Mouse (Mus musculus) midbrain, embryonic 15.5 days (tissue): ENCODE results near the gene Ppme1. TPM values are rescaled to one million over a fixed set of nuclear protein-coding genes. Genes with fewer than 3 reads are reported as not detected.

Experiments
- ATAC-seq: fragments of 200-750 bp; cut with Nextera tagmentation; replicated peaks from 2 replicates; pipeline ENCODE4 v1.8.0; 2017; ENCODE audit warnings: moderate TSS enrichment
- H3K27ac ChIP-seq: fragments of 300-500 bp; sonication (generic); 2 replicates; pipeline ENCODE4 v1.5.1; 2015; ENCODE audit warnings: mild to moderate bottlenecking, inconsistent platforms
- H3K27me3 ChIP-seq: fragments of 300-500 bp; sonication (generic); replicated peaks from 2 replicates; pipeline ENCODE4 v1.6.1; 2015; ENCODE audit warnings: inconsistent platforms
- H3K36me3 ChIP-seq: fragments of 300-500 bp; sonication (generic); replicated peaks from 2 replicates; pipeline ENCODE4 v1.6.1; 2015; ENCODE audit warnings: inconsistent platforms
- H3K4me1 ChIP-seq: fragments of 300-500 bp; sonication (generic); 2 replicates; pipeline ENCODE4 v1.6.1; 2015; ENCODE audit warnings: inconsistent platforms
- H3K4me2 ChIP-seq: fragments of 300-500 bp; sonication (generic); 2 replicates; pipeline ENCODE4 v1.6.1; 2015; ENCODE audit warnings: inconsistent platforms, mild to moderate bottlenecking, moderate library complexity
- H3K4me3 ChIP-seq: fragments of 300-500 bp; sonication (generic); 2 replicates; pipeline ENCODE4 v1.5.1; 2015; ENCODE audit warnings: mild to moderate bottlenecking, inconsistent platforms
- H3K9ac ChIP-seq: fragments of 300-500 bp; sonication (generic); 2 replicates; pipeline ENCODE4 v1.6.1; 2015; ENCODE audit warnings: mild to moderate bottlenecking, inconsistent platforms
- H3K9me3 ChIP-seq: fragments of 300-500 bp; sonication (generic); 2 replicates; pipeline ENCODE4 v1.6.1; 2016; ENCODE audit warnings: inconsistent platforms
- WGBS: fragments of 180-500 bp; shearing (Covaris S2); methylation state at CpG from one replicate; pipeline ENCODE4 v1.1.7; 2015; ENCODE audit warnings: mixed read lengths; 5-methylcytosine and 5-hydroxymethylcytosine counted together
- polyA plus RNA-seq: library from polyadenylated mRNA; unstranded; fragments of >200 nt; fragmentation: Nextera tagmentation; extraction: Ambion mirVana; gene quantifications from 2 replicates; pipeline ENCODE4 v1.2.1, GENCODE M21; 2015

Ppme1 gene
- polyA plus RNA-seq, 1 experiment from 2014 or later, result 183 TPM

- no peak overlapping the region for H3K9ac ChIP-seq
- no peak for ATAC-seq
- no peak overlapping the region for H3K4me2 ChIP-seq
- no peak overlapping the region for H3K27ac ChIP-seq
- no peak overlapping the region for H3K4me3 ChIP-seq
- no peaks in the 10 kb centered on the region for H3K9me3 ChIP-seq
- no peaks in the 10 kb centered on the region for H3K36me3 ChIP-seq
- 97% methylated on average over 5 of the region's 5 CpGs for WGBS
- H3K27me3 ChIP-seq, result no peaks in the 10 kb centered on the region
- H3K4me1 ChIP-seq, result no peaks in the 10 kb centered on the region
These were observed 54.6 kb downstream of the Ppme1 start for GRCm38 (mm10) chr7:100317534-100317933.

- no peaks in the 10 kb centered on the region for H3K9me3 ChIP-seq
- no peaks in the 10 kb centered on the region for H3K27me3 ChIP-seq
- no peaks in the 10 kb centered on the region for H3K4me1 ChIP-seq
- no peak overlapping the region for H3K4me2 ChIP-seq
- ATAC-seq, result no peak
- H3K36me3 ChIP-seq, result no peaks in the 10 kb centered on the region
- WGBS, result 94% methylated on average over 8 of the region's 8 CpGs
- no peak overlapping the region for H3K4me3 ChIP-seq
- H3K9ac ChIP-seq, result no peak overlapping the region
- no peak overlapping the region for H3K27ac ChIP-seq
These were observed 55.2 kb downstream of the Ppme1 start for GRCm38 (mm10) chr7:100316924-100317323.

GRCm38 (mm10) chr7:100312716-100313115 is 59.4 kb downstream of the Ppme1 start:
- 90% methylated on average over 4 of the region's 4 CpGs for WGBS
- H3K9me3 ChIP-seq, result no peaks in the 10 kb centered on the region

GRCm38 (mm10) chr7:100310290-100310689 is 61.8 kb downstream of the Ppme1 start:
- WGBS, result 73% methylated on average over 12 of the region's 12 CpGs
- H3K36me3 ChIP-seq, result no peaks in the 10 kb centered on the region
- H3K27ac ChIP-seq, result peak overlapping the region; percentile 82
- peaks cover 43% of the 10 kb centered on the region for H3K4me1 ChIP-seq
- H3K9me3 ChIP-seq, result no peaks in the 10 kb centered on the region
- no peaks in the 10 kb centered on the region for H3K27me3 ChIP-seq
- no peak overlapping the region for H3K4me2 ChIP-seq
- ATAC-seq, result no peak
- no peak overlapping the region for H3K4me3 ChIP-seq
- H3K9ac ChIP-seq, result no peak overlapping the region

More at GRCm38 (mm10) chr7:100312716-100313115, 59.4 kb downstream of the Ppme1 start:
- Histone ChIP-seq H3K4me3 (no peak overlapping the region), H3K27me3 (no peaks in the 10 kb centered on the region), H3K9ac (no peak overlapping the region), H3K4me2 (no peak overlapping the region), H3K36me3 (no peaks in the 10 kb centered on the region), H3K27ac (no peak overlapping the region), H3K4me1 (peaks cover 35% of the 10 kb centered on the region)
- ATAC-seq, result no peak

GRCm38 (mm10) chr7:100309679-100310078 is 62.4 kb downstream of the Ppme1 start:
- H3K4me1 ChIP-seq, result peaks cover 43% of the 10 kb centered on the region
- no peak overlapping the region for H3K4me2 ChIP-seq
- H3K27me3 ChIP-seq, result no peaks in the 10 kb centered on the region
- 23% methylated on average over 6 of the region's 6 CpGs for WGBS
- peak overlapping the region; percentile 82 for H3K27ac ChIP-seq
- H3K9ac ChIP-seq, result no peak overlapping the region
- no peaks in the 10 kb centered on the region for H3K36me3 ChIP-seq
- no peaks in the 10 kb centered on the region for H3K9me3 ChIP-seq
- H3K4me3 ChIP-seq, result no peak overlapping the region
- no peak for ATAC-seq

GRCm38 (mm10) chr7:100309216-100309615 is 62.9 kb downstream of the Ppme1 start:
- WGBS, result 33% methylated on average over 1 of the region's 1 CpGs
- H3K4me3 ChIP-seq, result no peak overlapping the region
- H3K27ac ChIP-seq, result peak overlapping the region; percentile 82
- no peak overlapping the region for H3K4me2 ChIP-seq
- H3K9ac ChIP-seq, result no peak overlapping the region
- no peaks in the 10 kb centered on the region for H3K9me3 ChIP-seq
- peaks cover 43% of the 10 kb centered on the region for H3K4me1 ChIP-seq
- no peaks in the 10 kb centered on the region for H3K36me3 ChIP-seq
- no peak for ATAC-seq
- no peaks in the 10 kb centered on the region for H3K27me3 ChIP-seq

GRCm38 (mm10) chr7:100307872-100308653 is 64.0 kb downstream of the Ppme1 start:
- Histone ChIP-seq H3K4me1 (peaks cover 43% of the 10 kb centered on the region), H3K9me3 (no peaks in the 10 kb centered on the region), H3K27me3 (no peaks in the 10 kb centered on the region), H3K27ac (peak overlapping the region; percentile 82), H3K36me3 (no peaks in the 10 kb centered on the region), H3K4me3 (no peak overlapping the region), H3K9ac (no peak overlapping the region), H3K4me2 (no peak overlapping the region)
- WGBS, result 47% methylated on average over 6 of the region's 6 CpGs
- ATAC-seq, result peak; percentile 96

GRCm38 (mm10) chr7:100305894-100306293 is 66.2 kb downstream of the Ppme1 start:
- 93% methylated on average over 9 of the region's 9 CpGs for WGBS
- H3K27ac ChIP-seq, result no peak overlapping the region
- ATAC-seq, result no peak

GRCm38 (mm10) chr7:100302316-100302715 is 69.8 kb downstream of the Ppme1 start:
- H3K27ac ChIP-seq, result 0 out of 2 replicates have a peak overlapping the region, but pooled peaks have one; percentile 8
- ATAC-seq, result no peak
- WGBS, result 62% methylated on average over 4 of the region's 4 CpGs
- H3K4me2 ChIP-seq, result no peak overlapping the region
- H3K4me3 ChIP-seq, result no peak overlapping the region
- no peaks in the 10 kb centered on the region for H3K36me3 ChIP-seq
- no peaks in the 10 kb centered on the region for H3K27me3 ChIP-seq
- peaks cover 4% of the 10 kb centered on the region for H3K4me1 ChIP-seq
- no peak overlapping the region for H3K9ac ChIP-seq
- no peaks in the 10 kb centered on the region for H3K9me3 ChIP-seq

More at GRCm38 (mm10) chr7:100305894-100306293, 66.2 kb downstream of the Ppme1 start:
- Histone ChIP-seq H3K4me3 (no peak overlapping the region), H3K27me3 (no peaks in the 10 kb centered on the region), H3K9ac (no peak overlapping the region), H3K9me3 (no peaks in the 10 kb centered on the region), H3K4me1 (peaks cover 38% of the 10 kb centered on the region), H3K4me2 (no peak overlapping the region), H3K36me3 (no peaks in the 10 kb centered on the region)

GRCm38 (mm10) chr7:100301390-100301789 is 70.7 kb downstream of the Ppme1 start:
- H3K4me3 ChIP-seq, result no peak overlapping the region
- no peak for ATAC-seq
- no peak overlapping the region for H3K4me2 ChIP-seq
- no peaks in the 10 kb centered on the region for H3K27me3 ChIP-seq
- no peaks in the 10 kb centered on the region for H3K9me3 ChIP-seq
- H3K36me3 ChIP-seq, result no peaks in the 10 kb centered on the region
- no peak overlapping the region for H3K27ac ChIP-seq
- H3K9ac ChIP-seq, result no peak overlapping the region
- H3K4me1 ChIP-seq, result no peaks in the 10 kb centered on the region
- 75% methylated on average over 3 of the region's 3 CpGs for WGBS

GRCm38 (mm10) chr7:100298861-100299510 is 73.1 kb downstream of the Ppme1 start:
- Histone ChIP-seq H3K9ac (no peak overlapping the region), H3K27me3 (no peaks in the 10 kb centered on the region), H3K9me3 (no peaks in the 10 kb centered on the region), H3K27ac (no peak overlapping the region), H3K4me1 (no peaks in the 10 kb centered on the region), H3K36me3 (no peaks in the 10 kb centered on the region), H3K4me3 (no peak overlapping the region), H3K4me2 (no peak overlapping the region)
- ATAC-seq, result no peak
- WGBS, result 71% methylated on average over 14 of the region's 14 CpGs

GRCm38 (mm10) chr7:100296699-100297098 is 75.4 kb downstream of the Ppme1 start:
- 81% methylated on average over 6 of the region's 6 CpGs for WGBS
- Histone ChIP-seq H3K9ac (no peak overlapping the region), H3K27me3 (no peaks in the 10 kb centered on the region), H3K9me3 (no peaks in the 10 kb centered on the region), H3K4me2 (no peak overlapping the region), H3K27ac (no peak overlapping the region), H3K36me3 (no peaks in the 10 kb centered on the region), H3K4me1 (no peaks in the 10 kb centered on the region), H3K4me3 (no peak overlapping the region)
- no peak for ATAC-seq
